Mouse (Mus musculus) forebrain, embryonic 16.5 days (tissue): ENCODE results near the gene Xrcc2. TPM values are rescaled to one million over a fixed set of nuclear protein-coding genes. Genes with fewer than 3 reads are reported as not detected.

Experiments
- ATAC-seq: fragments of 200-750 bp; cut with Nextera tagmentation; 2 replicates; pipeline ENCODE4 v1.8.0; 2017; ENCODE audit warnings: mild to moderate bottlenecking, moderate library complexity
- H3K27ac ChIP-seq: fragments of 300-500 bp; sonication (generic); 2 replicates; pipeline ENCODE4 v1.5.1; 2014; ENCODE audit warnings: low read length, control low read depth
- H3K27me3 ChIP-seq: fragments of 300-500 bp; sonication (generic); replicated peaks from 2 replicates; pipeline ENCODE4 v1.6.1; 2014; ENCODE audit warnings: low read length; ENCODE audit not compliant: control insufficient read depth, insufficient read depth
- H3K36me3 ChIP-seq: fragments of 300-500 bp; sonication (generic); 2 replicates; pipeline ENCODE4 v1.6.1; 2014; ENCODE audit not compliant: control insufficient read depth, insufficient read depth
- H3K4me1 ChIP-seq: fragments of 300-500 bp; sonication (generic); replicated peaks from 2 replicates; pipeline ENCODE4 v1.6.1; 2014; ENCODE audit warnings: low read length; ENCODE audit not compliant: control insufficient read depth, insufficient read depth
- H3K4me2 ChIP-seq: fragments of 300-500 bp; sonication (generic); 2 replicates; pipeline ENCODE4 v1.6.1; 2014; ENCODE audit warnings: mild to moderate bottlenecking, low read length, control low read depth
- H3K4me3 ChIP-seq: fragments of 300-500 bp; sonication (generic); replicated peaks from 2 replicates; pipeline ENCODE4 v1.5.1; 2014; ENCODE audit warnings: mild to moderate bottlenecking, low read length, control low read depth
- H3K9ac ChIP-seq: fragments of 300-500 bp; sonication (generic); replicated peaks from 2 replicates; pipeline ENCODE4 v1.6.1; 2014; ENCODE audit warnings: low read depth, low read length, control low read depth
- H3K9me3 ChIP-seq: fragments of 300-500 bp; sonication (generic); 2 replicates; pipeline ENCODE4 v1.6.1; 2016; ENCODE audit warnings: low read length; ENCODE audit not compliant: control insufficient read depth
- WGBS: fragments of 180-500 bp; shearing (Covaris S2); extraction: QIAGEN DNeasy Blood & Tissue Kit; methylation state at CpG from one replicate; pipeline ENCODE4 v1.1.7; 2014; 5-methylcytosine and 5-hydroxymethylcytosine counted together
- polyA plus RNA-seq: library from polyadenylated mRNA; unstranded; fragments of >200 nt; fragmentation: Nextera tagmentation; extraction: Ambion mirVana; gene quantifications from 2 replicates; pipeline ENCODE4 v1.2.1, GENCODE M21; 2015

The Xrcc2 gene
- polyA plus RNA-seq, 1 experiment from 2014 or later: 5.6 TPM

DNA sequence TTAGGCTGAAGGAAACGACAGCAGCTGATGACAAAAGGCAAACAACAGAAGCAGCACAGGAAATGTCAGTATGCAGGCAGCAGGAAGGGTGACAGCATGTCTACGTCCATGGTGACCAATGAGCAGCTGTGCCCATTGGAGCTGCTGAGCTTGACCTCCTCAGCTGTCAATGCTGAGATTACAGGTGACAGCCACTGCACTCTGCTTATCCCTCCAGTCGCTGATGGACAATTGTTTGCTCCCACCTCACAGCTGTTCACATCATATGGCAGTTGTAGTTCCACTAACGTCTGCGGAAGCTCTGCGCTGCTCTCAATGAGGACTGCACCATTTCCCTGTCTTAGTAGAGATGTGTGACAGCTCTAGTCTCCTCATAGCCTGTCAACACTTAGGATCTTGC is 9.8 kb downstream of the Xrcc2 start:
- no peak overlapping the region; the same call in 1 of the 2 replicates for H3K27ac ChIP-seq
- no peaks in the 10 kb centered on the region for H3K27me3 ChIP-seq
- no peaks in the 10 kb centered on the region for H3K36me3 ChIP-seq
- H3K9me3 ChIP-seq: no peaks in the 10 kb centered on the region
- ATAC-seq: no peak
- H3K4me2 ChIP-seq: no peak overlapping the region
- peaks cover 13% of the 10 kb centered on the region for H3K4me1 ChIP-seq
- no peak overlapping the region for H3K4me3 ChIP-seq
- no peak overlapping the region for H3K9ac ChIP-seq
- 76% methylated on average over 6 of the region's 6 CpGs for WGBS

- no peak overlapping the region for H3K4me2 ChIP-seq
Measured at GRCm38 (mm10) chr5:25671696-25672520, 33.7 kb downstream of the Xrcc2 start.

GRCm38 (mm10) chr5:25671051-25671450 is 34.6 kb downstream of the Xrcc2 start:
- Histone ChIP-seq H3K9me3 (no peaks in the 10 kb centered on the region), H3K27me3 (no peaks in the 10 kb centered on the region), H3K4me2 (no peak overlapping the region), H3K27ac (no peak overlapping the region), H3K36me3 (no peaks in the 10 kb centered on the region), H3K4me3 (no peak overlapping the region), H3K9ac (no peak overlapping the region), H3K4me1 (peaks cover 7% of the 10 kb centered on the region)
- 33% methylated on average over 3 of the region's 3 CpGs for WGBS
- ATAC-seq: no peak

More at GRCm38 (mm10) chr5:25671696-25672520, 33.7 kb downstream of the Xrcc2 start:
- no peak overlapping the region for H3K4me3 ChIP-seq
- H3K36me3 ChIP-seq: no peaks in the 10 kb centered on the region
- H3K27ac ChIP-seq: no peak overlapping the region
- H3K9me3 ChIP-seq: no peaks in the 10 kb centered on the region
- WGBS: 88% methylated on average over 31 of the region's 31 CpGs
- no peak for ATAC-seq
- no peak overlapping the region for H3K9ac ChIP-seq
- H3K27me3 ChIP-seq: no peaks in the 10 kb centered on the region
- H3K4me1 ChIP-seq: no peaks in the 10 kb centered on the region

GRCm38 (mm10) chr5:25668306-25668705 is 37.3 kb downstream of the Xrcc2 start:
- ATAC-seq: no peak

GRCm38 (mm10) chr5:25666684-25667083 is 38.9 kb downstream of the Xrcc2 start:
- Histone ChIP-seq H3K4me2 (no peak overlapping the region), H3K4me1 (peaks cover 9% of the 10 kb centered on the region), H3K27me3 (no peaks in the 10 kb centered on the region), H3K36me3 (no peaks in the 10 kb centered on the region), H3K27ac (peak overlapping the region; percentile 60), H3K9ac (no peak overlapping the region), H3K9me3 (no peaks in the 10 kb centered on the region), H3K4me3 (no peak overlapping the region)
- WGBS: 72% methylated on average over 9 of the region's 9 CpGs
- peak; percentile 19; the same call in 1 of the 2 replicates for ATAC-seq

More at GRCm38 (mm10) chr5:25668306-25668705, 37.3 kb downstream of the Xrcc2 start:
- H3K4me2 ChIP-seq: no peak overlapping the region
- no peak overlapping the region for H3K9ac ChIP-seq
- H3K36me3 ChIP-seq: no peaks in the 10 kb centered on the region
- WGBS: 88% methylated on average over 9 of the region's 9 CpGs
- no peaks in the 10 kb centered on the region for H3K9me3 ChIP-seq
- no peaks in the 10 kb centered on the region for H3K27me3 ChIP-seq
- H3K4me1 ChIP-seq: peaks cover 9% of the 10 kb centered on the region
- H3K27ac ChIP-seq: no peak overlapping the region
- H3K4me3 ChIP-seq: no peak overlapping the region

GRCm38 (mm10) chr5:25666108-25666507 is 39.5 kb downstream of the Xrcc2 start:
- Histone ChIP-seq H3K36me3 (no peaks in the 10 kb centered on the region), H3K9me3 (no peaks in the 10 kb centered on the region), H3K4me3 (no peak overlapping the region), H3K4me2 (no peak overlapping the region), H3K9ac (no peak overlapping the region), H3K4me1 (peaks cover 9% of the 10 kb centered on the region), H3K27me3 (no peaks in the 10 kb centered on the region), H3K27ac (peak overlapping the region; percentile 60)
- peak; percentile 95 for ATAC-seq
- 4% methylated on average over 4 of the region's 4 CpGs for WGBS

- H3K9me3 ChIP-seq: no peaks in the 10 kb centered on the region
- H3K36me3 ChIP-seq: no peaks in the 10 kb centered on the region
- no peak overlapping the region for H3K4me2 ChIP-seq
- peaks cover 9% of the 10 kb centered on the region for H3K4me1 ChIP-seq
- no peak overlapping the region for H3K4me3 ChIP-seq
- ATAC-seq: peak; percentile 16; the same call in 1 of the 2 replicates
- 31% methylated on average over 10 of the region's 10 CpGs for WGBS
- H3K9ac ChIP-seq: no peak overlapping the region
- H3K27ac ChIP-seq: peak overlapping the region; percentile 60
- H3K27me3 ChIP-seq: no peaks in the 10 kb centered on the region
Measured at GRCm38 (mm10) chr5:25665516-25665915, 40.1 kb downstream of the Xrcc2 start.

DNA sequence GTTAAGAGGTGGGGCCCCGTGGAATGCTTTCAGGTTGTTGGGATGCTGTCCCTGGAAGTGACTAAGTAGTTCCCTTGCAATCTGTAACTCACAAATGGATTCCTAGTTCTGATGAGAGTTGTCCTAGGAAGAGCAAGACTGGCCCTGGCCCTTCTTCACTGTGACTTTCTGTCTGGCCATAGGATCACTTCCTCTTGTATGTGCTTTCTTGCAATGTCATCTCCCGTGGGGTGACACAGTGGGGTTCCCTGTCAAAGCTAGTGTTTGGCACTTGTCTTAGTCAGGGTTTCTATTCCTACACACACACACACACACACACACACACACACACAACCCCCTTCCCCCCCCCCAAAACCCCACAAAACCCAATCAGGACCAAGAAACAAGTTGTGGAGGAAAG is 42.5 kb downstream of the Xrcc2 start:
- ATAC-seq: no peak
- H3K9me3 ChIP-seq: no peaks in the 10 kb centered on the region

DNA sequence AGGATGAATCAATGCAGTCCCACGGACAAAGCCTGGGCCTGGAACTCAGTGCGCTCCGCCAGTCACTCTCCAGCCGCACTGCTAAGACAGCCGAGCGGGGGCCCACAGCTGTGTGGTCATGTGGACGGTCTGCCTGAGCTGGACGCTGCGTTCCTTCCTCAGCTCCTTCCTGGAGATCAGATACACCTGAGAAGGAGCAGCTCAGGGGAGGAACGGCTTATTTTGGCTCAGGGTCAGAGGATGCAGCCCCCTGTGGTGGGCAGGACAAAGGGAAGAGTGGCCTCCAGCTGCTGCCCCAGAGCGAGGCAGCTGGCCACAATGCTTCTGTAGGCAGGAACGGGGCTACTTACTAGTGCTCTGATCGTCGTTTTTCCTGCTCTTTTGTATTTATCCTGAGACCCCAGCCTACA is 51.0 kb downstream of the Xrcc2 start:
- H3K9me3 ChIP-seq: no peaks in the 10 kb centered on the region
- ATAC-seq: peak; percentile 57; the same call in 1 of the 2 replicates
- no peaks in the 10 kb centered on the region for H3K27me3 ChIP-seq
- peak overlapping the region; percentile 38; the same call in 1 of the 2 replicates for H3K9ac ChIP-seq
- no peak overlapping the region for H3K27ac ChIP-seq
- WGBS: 9% methylated on average over 14 of the region's 14 CpGs
- peak overlapping the region; percentile 35; the same call in 1 of the 2 replicates for H3K4me2 ChIP-seq
- no peaks in the 10 kb centered on the region for H3K36me3 ChIP-seq
- no peak overlapping the region for H3K4me3 ChIP-seq
- peaks cover 27% of the 10 kb centered on the region for H3K4me1 ChIP-seq

More for the DNA sequence above, 42.5 kb downstream of the Xrcc2 start:
- Histone ChIP-seq H3K9ac (no peak overlapping the region), H3K27ac (no peak overlapping the region), H3K36me3 (no peaks in the 10 kb centered on the region), H3K4me2 (no peak overlapping the region), H3K4me3 (no peak overlapping the region), H3K27me3 (no peaks in the 10 kb centered on the region), H3K4me1 (peaks cover 9% of the 10 kb centered on the region)
- WGBS: 82% methylated on average over 2 of the region's 2 CpGs
